Mouse (Mus musculus) ZHBTc4 (cell line): ENCODE results near the gene Sema4b.

Experiments
- DNase-seq: peaks from one replicate; pipeline ENCODE4 v3.0.0-alpha.2; 2011; ENCODE audit warnings: low read depth, low spot score

Gene Sema4b

GRCm38 (mm10) chr7:80186531-80187296 lies at the start of gene Sema4b:
Sema4b (plus strand) TSS chr7:80186841.
- DNase-seq: peak; percentile 93

- DNase-seq: no peak
Observed at GRCm38 (mm10) chr7:80138375-80138774, 48.3 kb upstream of the Sema4b start.

- peak; percentile 81 for DNase-seq
Observed at GRCm38 (mm10) chr7:80140815-80141214, 45.8 kb upstream of the Sema4b start.

GRCm38 (mm10) chr7:80143331-80144273 lies 43.0 kb upstream of the Sema4b start:
- DNase-seq: peak; percentile 43

GRCm38 (mm10) chr7:80144695-80145094 lies 41.9 kb upstream of the Sema4b start:
- no peak for DNase-seq

GRCm38 (mm10) chr7:80146077-80146476 lies 40.6 kb upstream of the Sema4b start:
- DNase-seq: no peak

- DNase-seq: no peak
Observed at GRCm38 (mm10) chr7:80149356-80149755, 37.3 kb upstream of the Sema4b start.

GRCm38 (mm10) chr7:80152152-80152551 lies 34.5 kb upstream of the Sema4b start:
- DNase-seq: peak; percentile 94

- peak; percentile 87 for DNase-seq
Observed at GRCm38 (mm10) chr7:80152756-80153155, 33.9 kb upstream of the Sema4b start.

GRCm38 (mm10) chr7:80154689-80155088 lies 32.0 kb upstream of the Sema4b start:
- DNase-seq: no peak

GRCm38 (mm10) chr7:80156711-80157227 lies 29.9 kb upstream of the Sema4b start:
- peak; percentile 88 for DNase-seq

GRCm38 (mm10) chr7:80158496-80159268 lies 28.0 kb upstream of the Sema4b start:
- peak; percentile 77 for DNase-seq

- peak; percentile 58 for DNase-seq
Observed at GRCm38 (mm10) chr7:80160293-80160944, 26.2 kb upstream of the Sema4b start.

GRCm38 (mm10) chr7:80160945-80161306 lies 25.7 kb upstream of the Sema4b start:
- DNase-seq: peak; percentile 61

- no peak for DNase-seq
Observed at GRCm38 (mm10) chr7:80165432-80165831, 21.2 kb upstream of the Sema4b start.

- DNase-seq: no peak
Observed at GRCm38 (mm10) chr7:80166740-80167139, 19.9 kb upstream of the Sema4b start.

GRCm38 (mm10) chr7:80169847-80170246 lies 16.8 kb upstream of the Sema4b start:
- no peak for DNase-seq

GRCm38 (mm10) chr7:80171345-80171744 lies 15.3 kb upstream of the Sema4b start:
- no peak for DNase-seq

- no peak for DNase-seq
Observed at GRCm38 (mm10) chr7:80172069-80172956, 14.3 kb upstream of the Sema4b start.

- DNase-seq: no peak
Observed at GRCm38 (mm10) chr7:80176159-80176558, 10.5 kb upstream of the Sema4b start.
